Mouse (Mus musculus) heart, embryonic 11.5 days (tissue): ENCODE results near the gene Aadacl2. TPM values are rescaled to one million over a fixed set of nuclear protein-coding genes. Genes with fewer than 3 reads are reported as not detected.

Experiments used
- ATAC-seq: fragments of 200-750 bp; cut with Nextera tagmentation; replicated peaks from 2 replicates; pipeline ENCODE4 v1.8.0; 2017; ENCODE audit warnings: moderate library complexity; ENCODE audit not compliant: insufficient number of reproducible peaks, low FRiP score, low TSS enrichment
- H3K27ac ChIP-seq: fragments of 300-500 bp; sonication (generic); 2 replicates; pipeline ENCODE4 v1.5.1; 2014; ENCODE audit warnings: mild to moderate bottlenecking, low read depth, low read length
- H3K27me3 ChIP-seq: fragments of 300-500 bp; sonication (generic); 2 replicates; pipeline ENCODE4 v1.6.1; 2014; ENCODE audit warnings: mild to moderate bottlenecking, low read length, mixed read lengths; ENCODE audit not compliant: control insufficient read depth, insufficient read depth
- H3K36me3 ChIP-seq: fragments of 300-500 bp; sonication (generic); 2 replicates; pipeline ENCODE4 v1.6.1; 2014; ENCODE audit warnings: mild to moderate bottlenecking, low read length, moderate library complexity, mixed read lengths; ENCODE audit not compliant: control insufficient read depth, insufficient read depth
- H3K4me1 ChIP-seq: fragments of 300-500 bp; sonication (generic); 2 replicates; pipeline ENCODE4 v1.6.1; 2014; ENCODE audit warnings: low read length; ENCODE audit not compliant: control insufficient read depth, insufficient read depth
- H3K4me2 ChIP-seq: fragments of 300-500 bp; sonication (generic); 2 replicates; pipeline ENCODE4 v1.6.1; 2014; ENCODE audit warnings: mild to moderate bottlenecking, moderate library complexity
- H3K4me3 ChIP-seq: fragments of 300-500 bp; sonication (generic); 2 replicates; pipeline ENCODE4 v1.5.1; 2014; ENCODE audit warnings: low read depth, low read length
- H3K9ac ChIP-seq: fragments of 300-500 bp; sonication (generic); 2 replicates; pipeline ENCODE4 v1.6.1; 2014; ENCODE audit warnings: mild to moderate bottlenecking, low read depth, low read length, moderate library complexity
- H3K9me3 ChIP-seq: fragments of 300-500 bp; sonication (generic); replicated peaks from 2 replicates; pipeline ENCODE4 v1.6.1; 2016; ENCODE audit warnings: low read length; ENCODE audit not compliant: control insufficient read depth
- WGBS: fragments of 180-500 bp; shearing (Covaris S2); extraction: QIAGEN DNeasy Blood & Tissue Kit; methylation state at CpG from one replicate; pipeline ENCODE4 v1.1.7; 2014; ENCODE audit not compliant: insufficient replicate concordance; 5-methylcytosine and 5-hydroxymethylcytosine counted together
- polyA plus RNA-seq: library from polyadenylated mRNA; unstranded; fragments of >200 nt; fragmentation: Nextera tagmentation; extraction: Ambion mirVana; gene quantifications from 2 replicates; pipeline ENCODE4 v1.2.1, GENCODE M21; 2014

Gene Aadacl2
- polyA plus RNA-seq, 1 experiment from 2014 or later, result not detected

DNA sequence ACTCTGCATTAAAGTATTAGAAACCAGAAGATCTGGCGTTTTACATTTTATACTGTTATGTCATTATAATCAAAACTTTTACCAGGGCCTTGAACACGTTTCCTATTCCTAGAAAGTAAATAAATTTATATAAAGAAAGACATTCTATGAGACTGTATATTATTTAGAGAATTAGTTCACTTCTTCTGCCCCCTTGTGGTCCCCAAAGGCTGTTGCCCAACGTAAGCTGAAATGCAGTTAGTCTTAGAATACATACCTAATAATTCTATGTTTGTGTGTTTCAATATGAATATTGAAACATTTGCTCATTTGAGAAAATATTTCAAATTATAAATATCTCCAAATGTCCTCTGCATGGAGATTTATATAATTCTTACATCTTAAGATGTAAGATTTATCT is 49.9 kb downstream of the Aadacl2 start:
- Histone ChIP-seq H3K36me3 (no peaks in the 10 kb centered on the region), H3K9ac (no peak overlapping the region), H3K4me3 (no peak overlapping the region), H3K27me3 (no peaks in the 10 kb centered on the region), H3K9me3 (no peaks in the 10 kb centered on the region), H3K4me1 (no peaks in the 10 kb centered on the region), H3K27ac (no peak overlapping the region), H3K4me2 (no peak overlapping the region)
- no peak for ATAC-seq
- 27% methylated on average over 3 of the region's 3 CpGs for WGBS

DNA sequence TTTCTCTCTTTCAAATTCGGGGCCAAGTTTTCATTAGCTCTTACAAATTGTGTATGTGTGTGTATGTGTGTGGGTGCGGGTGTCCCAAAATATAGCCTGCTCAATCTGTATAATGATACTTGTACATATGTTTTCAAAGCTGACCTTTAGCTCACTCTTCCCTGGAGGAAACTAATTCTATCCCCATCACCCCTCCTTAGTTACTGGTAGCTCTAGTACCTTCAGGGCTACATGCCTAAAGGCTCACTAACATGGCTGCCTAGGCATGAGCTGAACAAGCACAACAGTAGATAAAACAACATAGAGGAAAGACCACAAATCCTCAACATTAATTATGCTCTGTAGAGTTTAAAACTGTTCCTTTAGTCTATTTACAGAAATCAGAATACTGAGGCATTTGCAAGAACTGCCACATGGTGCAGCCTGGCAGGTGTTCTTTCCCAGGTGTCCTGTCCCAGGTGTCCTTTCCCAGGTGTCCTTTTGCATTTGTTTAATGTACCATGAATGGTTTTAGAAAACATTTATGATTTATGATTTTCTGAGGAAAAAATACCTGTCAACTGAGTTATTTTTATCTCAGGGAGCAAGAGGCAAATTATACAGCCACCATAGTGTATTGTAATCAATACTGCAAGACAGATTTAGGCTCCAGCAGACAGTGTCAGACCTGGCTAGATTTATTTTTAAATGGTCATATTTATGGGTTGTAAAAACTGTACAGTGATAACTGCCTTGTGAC is 50.7 kb downstream of the Aadacl2 start:
- Histone ChIP-seq H3K4me1 (no peaks in the 10 kb centered on the region), H3K4me3 (no peak overlapping the region), H3K9ac (no peak overlapping the region), H3K27ac (no peak overlapping the region), H3K9me3 (no peaks in the 10 kb centered on the region), H3K4me2 (no peak overlapping the region), H3K36me3 (no peaks in the 10 kb centered on the region), H3K27me3 (no peaks in the 10 kb centered on the region)
- no peak for ATAC-seq
- 70% methylated on average over 2 of the region's 2 CpGs for WGBS

DNA sequence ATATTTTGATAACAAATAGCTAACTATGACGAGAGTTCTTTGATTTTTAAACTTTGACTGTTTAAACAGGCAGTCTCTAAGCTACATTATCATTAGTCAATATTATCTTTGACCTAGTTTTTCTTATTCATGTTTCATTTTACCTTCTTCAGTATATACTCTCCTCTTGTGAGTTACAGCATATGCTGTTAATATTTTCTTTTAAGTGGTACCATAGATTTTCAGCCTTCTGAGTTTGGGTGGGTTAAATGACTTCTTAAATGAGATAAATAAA is 51.2 kb downstream of the Aadacl2 start:
- H3K9me3 ChIP-seq, result no peaks in the 10 kb centered on the region
- H3K27me3 ChIP-seq, result no peaks in the 10 kb centered on the region
- no peak overlapping the region for H3K9ac ChIP-seq
- ATAC-seq, result no peak
- H3K4me1 ChIP-seq, result no peaks in the 10 kb centered on the region
- 57% methylated on average over 1 of the region's 1 CpGs for WGBS
- H3K4me2 ChIP-seq, result no peak overlapping the region
- no peak overlapping the region for H3K4me3 ChIP-seq
- H3K36me3 ChIP-seq, result no peaks in the 10 kb centered on the region
- H3K27ac ChIP-seq, result no peak overlapping the region

Other genes with a start within 250 kb of the Aadacl2 start
- gene Gm8298, start 145.7 kb upstream of the Aadacl2 start, polyA plus RNA-seq, result not detected in 2 replicates
- not detected in 2 replicates for gene C130079G13Rik, start 81.5 kb upstream of the Aadacl2 start, polyA plus RNA-seq
- gene Aadac, start 19.0 kb downstream of the Aadacl2 start, polyA plus RNA-seq, result 1.2 TPM in 1 of 2 replicates, not detected in the other
- gene Sucnr1, start 75.1 kb downstream of the Aadacl2 start, polyA plus RNA-seq, result not detected in 2 replicates